Mouse (Mus musculus): ENCODE results near the gene Tpst1.
A peak's percentile ranks its signal among the peaks of the same experiment; 100 is the strongest.
"Not testable (repeated sequence)": the region's sequence is repeated elsewhere in the genome, so short reads cannot be mapped to it uniquely, and the experiment has no call there.

Tpst1 gene

DNA sequence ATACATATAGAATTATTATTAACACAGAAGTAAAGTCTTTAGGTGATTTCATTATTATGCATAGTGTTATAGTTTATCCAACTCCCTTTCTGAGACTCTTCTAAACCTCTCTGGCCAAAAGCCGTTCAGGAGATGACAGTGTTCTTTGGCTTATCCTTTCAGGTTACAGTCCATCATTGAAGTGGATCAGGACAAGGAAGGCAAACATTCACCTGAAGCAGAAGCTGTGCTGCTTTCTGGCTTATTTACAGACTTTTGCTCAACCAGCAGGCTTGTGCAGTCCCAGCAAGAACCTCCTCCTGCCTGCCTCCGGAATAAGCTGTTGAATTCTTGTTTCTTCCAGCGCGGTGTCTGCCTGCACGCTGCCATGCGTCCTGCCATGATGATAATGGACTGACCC, at the start of gene Tpst1:
Tpst1 (plus strand) TSS at position 301 of the 400 bp plus-strand sequence.
- no peak for DNase-seq

DNA sequence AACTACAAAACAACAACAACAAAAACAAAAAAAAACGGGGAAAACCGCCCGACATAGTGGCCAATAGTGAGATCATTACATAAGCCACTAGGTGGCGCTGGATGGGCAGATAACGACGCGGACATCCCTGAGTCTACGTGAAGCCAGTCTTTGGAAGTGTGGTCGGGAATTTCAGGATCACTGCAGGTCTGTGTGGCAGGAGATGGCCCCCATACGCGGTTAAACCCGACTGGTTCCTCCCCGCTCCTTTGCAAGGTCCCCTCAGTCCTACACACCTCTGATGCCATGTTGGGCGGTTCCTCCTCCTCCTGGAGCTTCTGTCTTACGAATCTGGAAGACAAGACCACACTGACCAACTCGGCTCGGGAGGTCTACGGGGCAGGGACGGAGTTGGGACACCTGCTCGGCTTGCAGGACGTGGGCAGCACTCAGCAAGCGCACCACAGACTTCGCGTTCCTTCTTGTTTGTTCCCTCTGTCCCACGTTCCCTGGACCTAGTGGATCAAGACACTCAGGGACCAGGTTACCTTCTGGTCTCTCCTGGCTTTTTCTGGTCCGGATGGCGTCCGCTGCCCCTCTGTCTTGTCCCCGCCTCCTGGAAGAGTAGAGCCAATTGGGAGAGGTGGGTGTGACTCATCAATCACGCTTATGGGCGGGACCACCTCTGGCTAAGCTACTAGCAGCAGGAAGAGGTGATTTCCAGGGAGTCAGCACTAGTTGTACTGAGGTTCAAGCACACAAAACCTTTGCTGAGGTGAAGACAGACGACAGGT, 49.2 kb upstream of the Tpst1 start:
- peak; percentile 77 for DNase-seq

DNA sequence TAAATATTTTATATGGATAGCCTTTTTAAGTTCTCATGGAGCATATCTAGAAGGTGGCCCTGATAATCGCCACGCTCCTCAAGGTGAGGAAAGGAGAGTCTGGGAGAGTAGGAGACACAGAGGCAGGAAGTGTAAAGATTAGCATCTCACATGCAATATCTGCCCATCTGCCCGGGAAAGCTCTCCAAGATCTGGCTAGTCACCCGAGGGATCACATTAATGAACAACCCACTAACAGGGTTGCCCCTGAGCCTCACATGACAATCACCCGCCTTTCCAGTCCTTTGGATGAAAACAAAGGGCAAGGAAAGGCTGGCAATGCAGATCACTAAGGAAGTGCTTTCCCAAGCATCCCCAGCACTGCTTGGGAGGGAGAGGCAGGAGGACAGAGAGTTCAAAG, 46.0 kb upstream of the Tpst1 start:
- DNase-seq = no peak

DNA sequence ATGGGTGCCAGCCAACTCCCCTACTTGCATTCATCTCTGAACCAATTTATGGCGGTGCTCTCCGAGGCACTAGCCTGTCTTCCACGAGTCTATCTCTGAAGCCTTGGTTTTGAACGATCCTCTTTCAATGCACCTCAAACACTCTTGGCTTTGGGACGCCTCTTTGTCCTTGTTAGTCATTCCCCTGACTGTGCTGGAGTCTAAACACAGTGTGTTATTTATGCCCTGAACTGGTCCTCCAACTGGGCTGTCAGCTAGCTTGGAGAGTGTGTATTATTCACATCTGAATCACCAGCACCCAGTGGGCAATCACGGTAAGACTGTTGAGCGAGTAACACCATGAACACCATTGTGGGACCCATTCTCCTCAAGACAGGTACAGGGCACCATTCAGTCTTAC, 45.4 kb upstream of the Tpst1 start:
- DNase-seq = no peak

- DNase-seq = peak; percentile 84
These were observed 43.8 kb upstream of the Tpst1 start, which contains the start of the genes Asl and Crcp for GRCm38 (mm10) chr5:130029142-130029897. Gene Asl, minus strand, starts transcription at chr5:130029247. Gene Crcp, plus strand, starts transcription at chr5:130029290.

GRCm38 (mm10) chr5:130031410-130032390, 41.4 kb upstream of the Tpst1 start:
- no peak for DNase-seq

GRCm38 (mm10) chr5:130033869-130034268, 39.3 kb upstream of the Tpst1 start:
- no peak for DNase-seq

GRCm38 (mm10) chr5:130036300-130036699, 36.8 kb upstream of the Tpst1 start:
- not testable (repeated sequence) for DNase-seq

GRCm38 (mm10) chr5:130037752-130038455, 35.2 kb upstream of the Tpst1 start:
- DNase-seq = peak; percentile 60

GRCm38 (mm10) chr5:130040797-130041196, 32.3 kb upstream of the Tpst1 start:
- no peak for DNase-seq

DNA sequence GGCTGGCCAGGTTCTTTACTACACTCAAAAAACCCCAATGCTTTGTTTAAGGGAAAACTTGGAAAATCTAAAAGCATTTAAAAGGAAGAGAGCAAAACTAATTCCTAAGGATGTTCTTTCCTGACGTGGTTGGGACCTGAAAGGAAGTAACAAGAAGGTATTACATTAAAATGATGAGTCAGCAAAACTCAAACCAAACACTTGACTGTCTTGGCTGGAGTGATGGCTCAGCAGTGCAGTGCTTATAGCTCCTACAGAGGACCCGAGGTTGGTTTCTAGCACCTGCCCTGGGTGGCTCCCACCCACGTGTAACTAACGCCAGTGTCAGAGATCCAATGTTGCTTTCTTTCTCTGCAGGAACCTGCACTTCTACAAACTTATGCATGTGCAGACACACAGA, 31.9 kb upstream of the Tpst1 start:
- no peak for DNase-seq

DNA sequence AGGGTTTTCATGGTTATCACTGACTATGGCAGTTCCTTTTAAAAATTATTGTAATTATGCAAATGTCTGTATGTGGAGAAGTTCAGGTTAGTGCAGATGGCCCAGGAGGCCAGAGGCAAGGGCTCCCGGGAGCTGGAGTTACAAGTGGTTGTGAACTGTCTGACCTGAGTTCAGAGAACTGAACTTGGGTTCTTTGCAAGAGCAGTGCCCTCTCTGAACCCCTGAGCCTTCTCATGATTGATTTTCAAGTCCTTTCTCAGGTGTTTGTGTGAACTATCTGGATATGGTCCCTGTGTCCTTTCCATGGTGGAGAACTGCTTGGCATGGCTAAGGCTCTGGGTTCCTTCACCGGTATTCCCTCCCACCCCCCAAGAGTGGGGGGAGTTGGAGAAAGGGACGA, 29.4 kb upstream of the Tpst1 start:
- DNase-seq = no peak

GRCm38 (mm10) chr5:130044201-130044695, 28.9 kb upstream of the Tpst1 start:
- DNase-seq = peak; percentile 86

- no peak for DNase-seq
These were observed 27.0 kb upstream of the Tpst1 start for GRCm38 (mm10) chr5:130046100-130046499.

DNA sequence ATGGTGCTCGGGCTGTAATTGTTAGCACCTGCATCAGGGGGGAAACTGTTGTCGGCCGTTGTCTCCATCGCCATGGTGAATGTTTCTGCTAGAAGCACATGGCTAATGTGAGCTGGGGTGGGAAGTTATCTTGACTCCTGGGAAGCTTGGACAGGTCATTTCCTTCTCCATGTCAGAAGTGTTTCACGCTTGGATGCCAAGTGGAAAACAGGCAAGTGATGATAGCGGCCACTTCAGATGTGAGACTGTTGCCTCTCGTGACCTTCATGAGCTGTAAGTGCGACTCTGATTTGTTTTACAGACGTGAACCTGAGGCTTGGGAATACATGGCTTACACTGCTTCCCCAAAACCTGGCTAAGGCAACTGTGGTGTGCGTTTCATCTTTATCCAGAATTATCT, 26.5 kb upstream of the Tpst1 start:
- DNase-seq = no peak

- DNase-seq = no peak
These were observed 26.1 kb upstream of the Tpst1 start for GRCm38 (mm10) chr5:130047013-130047412.

DNA sequence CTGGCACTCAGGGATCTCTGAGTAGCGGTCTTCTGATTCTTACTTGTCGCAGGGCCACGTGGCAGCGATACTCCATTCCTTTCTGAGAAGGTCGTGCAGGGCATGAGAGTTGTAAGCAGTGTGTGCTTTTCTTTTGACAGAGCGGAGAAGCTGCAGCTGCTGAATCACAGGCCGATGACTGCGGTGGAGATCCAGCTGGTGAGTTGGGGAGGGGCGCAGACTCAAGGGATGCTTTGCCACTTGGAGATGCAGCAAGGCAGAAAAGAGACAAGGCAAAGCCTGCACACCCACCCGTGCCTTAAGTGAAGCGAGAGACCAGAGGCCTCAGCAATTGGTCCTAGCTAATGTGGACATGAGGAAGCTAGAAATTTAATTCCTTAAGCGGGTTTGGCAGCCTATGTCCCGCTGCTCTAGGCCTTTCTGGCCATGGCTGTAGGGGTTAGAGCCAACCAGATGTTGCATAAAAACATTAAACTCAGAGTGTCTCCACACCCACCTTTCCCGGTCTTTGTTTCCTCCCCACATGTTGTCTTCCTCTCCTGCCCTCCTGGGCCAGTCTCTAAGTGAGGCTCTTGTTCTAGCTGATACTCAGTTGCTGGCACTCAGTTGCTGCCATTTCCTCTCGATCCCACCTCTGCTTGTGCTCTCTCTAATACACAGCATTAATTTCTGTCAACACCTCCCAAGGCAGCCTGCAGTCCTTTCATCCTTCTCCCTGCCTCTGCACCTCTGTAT, 24.2 kb upstream of the Tpst1 start:
- no peak for DNase-seq

DNA sequence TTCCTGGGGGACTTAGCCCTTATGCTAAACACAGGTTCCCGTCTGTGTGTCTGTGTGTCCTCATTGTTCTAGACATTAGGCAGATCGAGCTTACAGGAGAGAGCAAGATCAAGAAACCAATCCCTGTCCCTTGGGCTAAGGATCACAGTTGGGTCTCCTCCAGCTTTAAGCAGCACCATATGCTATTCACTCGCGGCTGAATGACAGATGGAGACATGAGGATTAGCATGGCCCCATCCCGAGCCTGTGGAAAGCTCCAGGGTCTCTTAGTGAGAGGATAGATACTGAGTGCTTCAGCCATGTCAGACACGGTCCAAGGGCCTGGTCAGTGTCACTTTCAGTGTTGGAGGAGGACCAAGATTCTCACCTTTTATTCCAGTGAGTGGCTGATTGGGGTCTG, 22.7 kb upstream of the Tpst1 start:
- peak; percentile 92 for DNase-seq

GRCm38 (mm10) chr5:130051073-130051860, 21.9 kb upstream of the Tpst1 start:
- DNase-seq = peak; percentile 54

DNA sequence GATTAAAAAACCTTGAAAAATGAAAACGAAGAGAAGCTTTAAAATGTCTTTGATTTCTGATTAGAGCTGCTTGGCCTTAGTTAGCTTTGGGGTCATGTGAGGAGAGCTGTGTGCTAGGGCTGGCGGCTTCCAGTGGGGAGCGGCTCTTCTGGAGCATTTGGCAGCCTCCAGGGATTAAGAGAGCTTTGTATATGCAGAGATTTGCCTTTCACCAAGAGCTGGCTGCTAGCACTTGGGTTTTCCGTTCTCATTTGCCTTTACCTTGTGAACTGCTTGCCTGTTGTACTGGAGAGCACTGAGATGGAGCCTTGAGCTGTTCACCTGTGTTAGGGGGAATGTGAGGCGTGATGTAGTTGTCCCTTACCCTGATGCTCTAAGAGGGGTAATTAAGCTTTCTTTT, 20.6 kb upstream of the Tpst1 start:
- DNase-seq = no peak
